Mouse (Mus musculus) small intestine, adult 2 months (tissue): Measurements from ENCODE around the gene Lcn4. TPM values are rescaled to one million over a fixed set of nuclear protein-coding genes. Genes with fewer than 3 reads are reported as not detected.
"Not testable (repeated sequence)": the region's sequence is repeated elsewhere in the genome, so short reads cannot be mapped to it uniquely, and the experiment has no call there.

Experiments
- H3K27ac ChIP-seq: fragments of 200-500 bp; 2 replicates; pipeline ENCODE4 v1.5.1; 2012; ENCODE audit warnings: low read depth, low read length, control low read depth, inconsistent platforms; ENCODE audit not compliant: insufficient read depth
- H3K27me3 ChIP-seq: fragments of 200-500 bp; 2 replicates; pipeline ENCODE4 v1.6.1; 2012; ENCODE audit warnings: mild to moderate bottlenecking, moderate library complexity, low read length, inconsistent platforms; ENCODE audit not compliant: control insufficient read depth, insufficient read depth
- H3K36me3 ChIP-seq: fragments of 200-500 bp; 2 replicates; pipeline ENCODE4 v1.6.1; 2012; ENCODE audit warnings: mild to moderate bottlenecking, low read length, control low read depth, inconsistent platforms; ENCODE audit not compliant: control insufficient read depth, insufficient read depth
- H3K4me1 ChIP-seq: fragments of 200-500 bp; 2 replicates; pipeline ENCODE4 v1.6.1; 2012; ENCODE audit warnings: low read length, inconsistent platforms, mixed read lengths; ENCODE audit not compliant: control insufficient read depth, insufficient read depth, insufficient read length
- H3K4me3 ChIP-seq: fragments of 200-500 bp; 2 replicates; pipeline ENCODE4 v1.5.1; 2012; ENCODE audit warnings: low read depth, mild to moderate bottlenecking, control low read depth, inconsistent platforms, low read length, moderate library complexity
- CTCF ChIP-seq: fragments of 200-500 bp; IDR thresholded peaks from 2 replicates; pipeline ENCODE4 v1.5.1; 2012; ENCODE audit warnings: low read depth, mild to moderate bottlenecking, control low read depth, inconsistent platforms, low read length, moderate library complexity, mixed read lengths; ENCODE audit not compliant: insufficient replicate concordance, insufficient read length; ENCODE audit errors: extremely low read depth
- POLR2A ChIP-seq: fragments of 200-500 bp; IDR thresholded peaks from 2 replicates; pipeline ENCODE4 v1.6.1; 2012; ENCODE audit warnings: low read depth, mild to moderate bottlenecking, control low read depth, inconsistent platforms, low read length, moderate library complexity
- whole genome bisulfite sequencing: fragments of 180-500 bp; shearing (Covaris S2); methylation state at CpG from one replicate; pipeline ENCODE4 v1.1.7; 2018; 5-methylcytosine and 5-hydroxymethylcytosine counted together
- polyA plus RNA-seq: library from polyadenylated mRNA; depleted of rRNA; stranded (reverse); fragments of >200 nt; gene quantifications from 2 replicates; pipeline ENCODE4 v1.2.3, GENCODE M21; 2012; rRNA removed

The Lcn4 gene
- not detected in 2 replicates for polyA plus RNA-seq

DNA sequence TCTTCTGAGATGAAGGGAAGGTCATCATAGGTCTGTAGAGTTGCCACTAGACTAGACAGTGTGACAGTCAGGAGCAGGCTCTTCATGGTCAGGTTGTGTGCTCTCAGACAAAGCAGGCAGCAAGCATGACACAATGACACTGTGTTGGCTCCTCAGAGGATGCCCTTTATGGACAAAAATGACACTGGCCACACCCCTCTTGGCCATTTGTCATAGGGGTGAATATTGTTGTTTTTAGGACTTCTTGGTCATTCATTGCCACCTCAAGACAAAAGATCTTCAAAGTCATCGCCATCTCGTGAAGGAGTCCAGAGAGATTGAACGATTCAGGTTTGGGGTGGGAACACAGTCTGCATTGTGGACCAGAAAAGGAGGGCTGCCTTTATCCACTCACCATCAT, at the start of gene Lcn4:
TSS of gene Lcn4 (minus strand) at position 101 of the 400 bp plus-strand sequence.
- 96% methylated on average over 3 of the region's 3 CpGs for WGBS
- H3K27me3 ChIP-seq: no peaks in the 10 kb centered on the region; the same call in 1 of the 2 replicates
- no peak within 1 kb of the TSS for H3K4me3 ChIP-seq
- no peak for TF ChIP-seq POLR2A
- no peak for TF ChIP-seq CTCF
- H3K27ac ChIP-seq: no peak within 1 kb of the TSS
- no peaks in the 10 kb centered on the region for H3K4me1 ChIP-seq
- no peaks in the 10 kb centered on the region for H3K36me3 ChIP-seq

DNA sequence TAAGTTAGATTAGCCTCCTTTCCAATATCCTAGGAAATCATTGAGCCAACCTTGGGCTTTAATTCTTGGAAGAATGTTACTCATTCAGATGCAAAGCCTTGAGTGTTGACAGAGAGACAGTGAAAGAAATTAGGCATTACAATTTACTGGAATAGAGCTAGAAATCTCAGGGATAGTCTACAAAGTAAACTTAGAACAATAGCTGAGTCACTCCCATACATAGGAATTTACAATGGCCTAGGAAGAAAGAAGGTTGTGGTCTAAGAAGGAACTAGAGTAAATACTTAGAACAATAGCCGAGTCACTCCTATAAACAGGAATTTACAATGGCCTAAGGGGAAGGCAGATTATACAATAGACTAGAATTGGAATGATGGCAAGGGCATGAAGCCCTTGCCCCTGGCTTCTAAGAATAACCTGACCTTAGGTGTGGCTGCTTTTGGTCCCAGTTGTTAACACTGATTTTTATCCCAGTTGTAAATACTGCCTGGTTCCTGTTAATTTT, 15.1 kb upstream of the Lcn4 start:
- WGBS: 88% methylated on average over 1 of the region's 1 CpGs
- H3K4me3 ChIP-seq: no peak overlapping the region
- H3K4me1 ChIP-seq: no peaks in the 10 kb centered on the region
- TF ChIP-seq CTCF: no peak
- TF ChIP-seq POLR2A: no peak
- H3K27ac ChIP-seq: no peak overlapping the region
- H3K36me3 ChIP-seq: no peaks in the 10 kb centered on the region
- no peaks in the 10 kb centered on the region for H3K27me3 ChIP-seq

DNA sequence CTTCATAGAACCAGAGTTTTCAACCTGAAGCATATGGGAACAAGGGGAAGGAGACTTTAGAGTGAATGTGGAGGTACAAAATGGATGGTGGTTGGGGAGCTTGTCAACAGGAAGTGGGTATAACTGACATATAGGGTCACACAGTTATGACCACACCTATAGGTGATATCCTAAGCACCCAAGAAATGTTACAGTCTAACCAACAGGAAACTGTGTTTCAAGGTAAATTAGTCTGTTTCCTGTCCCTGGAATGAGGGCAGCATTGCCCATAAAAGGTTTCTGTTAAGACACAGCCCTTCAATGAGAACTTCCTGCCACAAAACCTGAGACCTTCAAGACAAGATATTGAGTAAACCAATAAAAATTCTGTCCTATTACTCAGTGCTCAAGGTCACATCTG, 2.3 kb downstream of the Lcn4 start:
- no peak overlapping the region for H3K27ac ChIP-seq
- H3K27me3 ChIP-seq: no peaks in the 10 kb centered on the region; the same call in 1 of the 2 replicates
- H3K36me3 ChIP-seq: no peaks in the 10 kb centered on the region

DNA sequence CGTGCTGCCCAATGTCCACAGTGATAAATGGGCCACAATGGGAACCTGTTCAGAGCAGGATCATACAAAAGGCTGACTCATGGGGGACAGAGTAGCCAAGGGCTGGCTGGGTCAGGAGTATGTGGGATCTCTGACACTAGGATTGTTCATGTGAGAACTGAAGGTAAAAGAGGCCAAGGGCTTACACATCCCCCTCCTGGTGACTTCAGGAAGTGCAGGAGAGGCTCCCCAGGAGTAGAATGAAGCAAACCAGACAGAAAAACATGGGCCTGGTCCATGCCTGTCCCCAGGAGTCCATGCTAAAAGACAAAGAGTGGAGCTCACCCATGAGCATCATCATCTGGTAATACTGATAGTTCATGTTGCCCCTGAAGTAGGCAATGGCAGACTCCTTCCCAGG, 7.5 kb downstream of the Lcn4 start:
- not testable (repeated sequence) for H3K36me3 ChIP-seq, H3K4me1 ChIP-seq, H3K27me3 ChIP-seq, H3K27ac ChIP-seq, H3K4me3 ChIP-seq
- WGBS: 88% methylated on average over 1 of the region's 1 CpGs
- peak; percentile 48; the same call in 1 of the 2 replicates for TF ChIP-seq CTCF

More for the DNA sequence above, 2.3 kb downstream of the Lcn4 start:
- TF ChIP-seq POLR2A (no peak), CTCF (no peak)
- no peaks in the 10 kb centered on the region for H3K4me1 ChIP-seq
- H3K4me3 ChIP-seq: no peak overlapping the region

DNA sequence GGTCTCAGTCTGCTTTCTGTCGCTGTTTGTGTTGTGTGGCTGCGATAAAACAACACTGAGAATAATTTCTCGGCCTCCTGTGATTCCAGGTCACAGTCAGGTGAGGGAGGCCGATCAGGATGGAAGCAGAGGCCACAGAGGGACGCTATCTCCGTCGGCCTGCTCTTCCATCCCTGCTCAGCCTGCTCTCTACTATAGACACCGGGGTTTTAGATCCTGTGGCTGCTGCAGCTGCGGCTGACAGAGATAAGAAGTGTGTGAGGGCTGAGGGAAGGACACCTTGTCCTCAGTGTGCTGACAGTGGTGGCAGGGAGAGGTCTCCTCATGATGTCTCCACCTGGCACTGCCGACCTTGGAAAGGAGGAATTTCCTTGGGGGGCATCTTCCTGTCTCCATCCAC, 8.0 kb downstream of the Lcn4 start:
- H3K36me3 ChIP-seq: no peaks in the 10 kb centered on the region
- WGBS: 67% methylated on average over 10 of the region's 10 CpGs
- H3K27me3 ChIP-seq: peaks cover 3% of the 10 kb centered on the region
- no peak for TF ChIP-seq CTCF
- TF ChIP-seq POLR2A: no peak
- no peak overlapping the region for H3K4me3 ChIP-seq
- H3K27ac ChIP-seq: no peak overlapping the region
- no peaks in the 10 kb centered on the region for H3K4me1 ChIP-seq

DNA sequence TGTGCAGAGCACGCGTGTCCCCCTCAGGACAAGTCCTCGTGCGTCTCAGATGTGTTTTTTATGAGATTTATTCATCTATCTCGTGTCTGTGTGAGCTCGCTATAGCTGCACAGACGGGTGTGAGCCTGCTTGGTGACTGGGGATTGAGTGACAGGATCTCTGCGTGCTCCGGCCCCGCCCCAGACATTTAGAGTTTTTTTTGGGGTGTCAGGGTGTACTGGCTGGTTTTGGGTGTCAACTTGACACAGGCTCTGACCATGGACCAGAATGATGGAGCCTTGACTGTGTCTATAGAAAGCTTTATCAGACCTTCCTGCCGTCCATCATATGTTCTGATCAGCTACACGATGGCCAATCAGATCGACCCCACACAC, 8.6 kb downstream of the Lcn4 start:
- no peak overlapping the region for H3K27ac ChIP-seq
- H3K36me3 ChIP-seq: no peaks in the 10 kb centered on the region
- H3K27me3 ChIP-seq: peaks cover 3% of the 10 kb centered on the region
- no peak overlapping the region for H3K4me3 ChIP-seq
- H3K4me1 ChIP-seq: no peaks in the 10 kb centered on the region
- WGBS: 71% methylated on average over 13 of the region's 13 CpGs
- TF ChIP-seq POLR2A (no peak), CTCF (no peak)

DNA sequence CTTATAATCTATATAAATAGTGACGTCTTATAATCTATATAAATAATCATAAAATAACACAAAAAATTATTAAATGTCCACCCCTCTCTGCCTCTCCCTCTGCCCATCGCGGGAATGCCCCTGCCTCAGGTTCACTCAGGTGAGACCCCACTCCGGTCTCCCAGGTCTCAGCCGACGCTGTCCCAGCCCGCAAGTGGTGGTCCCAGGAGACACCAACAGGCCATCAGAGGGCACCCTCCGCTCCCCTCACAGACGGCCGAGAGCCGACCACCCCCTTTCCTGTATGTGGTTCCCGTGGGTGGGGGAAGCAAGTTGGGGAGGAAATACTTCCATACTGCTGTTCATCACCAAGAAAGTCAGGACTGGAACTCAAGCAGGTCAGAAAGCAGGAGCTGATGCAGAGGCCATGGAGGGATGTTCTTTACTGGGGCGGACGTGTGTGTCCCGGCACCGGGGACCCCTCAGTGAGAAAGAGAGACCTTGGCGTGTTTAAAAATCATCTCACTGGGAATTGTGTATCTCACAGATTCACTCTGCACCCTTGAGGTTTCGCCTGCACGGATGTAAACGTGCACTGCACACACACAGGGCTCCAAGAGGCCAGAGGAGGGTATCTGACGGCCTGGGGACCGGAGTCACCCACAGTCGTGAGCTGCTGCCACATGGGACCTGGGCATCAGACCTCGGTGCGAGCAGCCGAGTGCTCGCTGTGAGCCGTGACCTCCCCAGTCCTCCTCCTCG, 9.1 kb downstream of the Lcn4 start:
- H3K4me3 ChIP-seq: no peak overlapping the region
- no peaks in the 10 kb centered on the region for H3K4me1 ChIP-seq
- H3K27ac ChIP-seq: no peak overlapping the region
- WGBS: 40% methylated on average over 29 of the region's 29 CpGs
- TF ChIP-seq CTCF: no peak
- no peaks in the 10 kb centered on the region for H3K36me3 ChIP-seq
- H3K27me3 ChIP-seq: peaks cover 3% of the 10 kb centered on the region
